Mouse (Mus musculus): ENCODE measurements around the gene Ier5.
A peak's percentile ranks its signal among the peaks of the same experiment; 100 is the strongest.

Gene Ier5

GRCm38 (mm10) chr1:155099280-155099848 is at the start of gene Ier5:
Gene Ier5, minus strand, starts transcription at chr1:155099636.
- no peaks in the 10 kb centered on the region for H3K9me3 ChIP-seq (ENCODE audit: low read length)
- no peak for TF ChIP-seq POU5F1 (IDR thresholded peaks at IDR 0.05; ENCODE audit: borderline replicate concordance, low read length)
- TF ChIP-seq CTCF (conservative IDR thresholded peaks at IDR 0.05; ENCODE audit: low read length): no peak
- TF ChIP-seq NANOG (IDR thresholded peaks at IDR 0.05; ENCODE audit: borderline replicate concordance, low read length): no peak
- peak within 1 kb of the TSS; percentile 84 for H3K4me3 ChIP-seq (replicated peaks; ENCODE audit: low read length)

GRCm38 (mm10) chr1:155147228-155147627 is 47.8 kb upstream of the Ier5 start:
- peaks cover 6% of the 10 kb centered on the region; the same call in 1 of the 2 replicates for H3K4me1 ChIP-seq (replicated peaks; ENCODE audit: low read depth, low read length)
- H3K4me3 ChIP-seq (replicated peaks; ENCODE audit: low read length): no peak overlapping the region
- no peaks in the 10 kb centered on the region for H3K36me3 ChIP-seq (ENCODE audit: insufficient read depth, low read length)
- no peaks in the 10 kb centered on the region for H3K9me3 ChIP-seq (ENCODE audit: low read length)
- peaks cover 3% of the 10 kb centered on the region; the same call in 1 of the 2 replicates for H3K27me3 ChIP-seq (ENCODE audit: insufficient read depth, low read length)
- no peak for TF ChIP-seq POU5F1 (IDR thresholded peaks at IDR 0.05; ENCODE audit: borderline replicate concordance, low read length)
- TF ChIP-seq CTCF (conservative IDR thresholded peaks at IDR 0.05; ENCODE audit: low read length): no peak
- TF ChIP-seq NANOG (IDR thresholded peaks at IDR 0.05; ENCODE audit: borderline replicate concordance, low read length): no peak

More at GRCm38 (mm10) chr1:155099280-155099848, at the start of gene Ier5:
- H3K27me3 ChIP-seq (ENCODE audit: insufficient read depth, low read length): peaks cover 64% of the 10 kb centered on the region
- H3K36me3 ChIP-seq (ENCODE audit: insufficient read depth, low read length): no peaks in the 10 kb centered on the region
- peaks cover 14% of the 10 kb centered on the region for H3K4me1 ChIP-seq (replicated peaks; ENCODE audit: low read depth, low read length)

DNA sequence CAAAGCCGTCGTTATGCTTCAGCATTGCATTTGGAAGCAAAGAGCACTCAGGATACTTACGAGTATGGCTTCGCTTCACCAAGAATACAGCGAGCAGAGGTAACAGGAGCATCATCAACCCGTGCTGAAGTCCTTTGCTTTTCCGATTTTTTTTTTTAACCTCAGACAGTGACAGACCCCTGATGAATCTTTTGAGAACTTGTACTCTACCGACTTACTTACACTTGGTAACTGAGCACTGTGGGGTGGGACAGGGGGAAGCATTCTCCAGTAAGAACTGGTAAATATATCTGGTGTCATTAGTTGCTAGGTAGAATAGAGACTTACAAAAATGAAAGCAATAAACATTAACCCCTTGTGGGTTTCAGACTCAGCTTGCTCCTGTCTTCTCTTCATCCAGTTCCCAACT is 47.1 kb upstream of the Ier5 start, which contains the start of gene Mr1:
Gene Mr1 (minus strand): TSS at position 243 of the 409 bp plus-strand sequence.
- Histone ChIP-seq H3K9me3 (ENCODE audit: low read length) (no peaks in the 10 kb centered on the region), H3K36me3 (ENCODE audit: insufficient read depth, low read length) (no peaks in the 10 kb centered on the region), H3K4me1 (replicated peaks; ENCODE audit: low read depth, low read length) (peaks cover 6% of the 10 kb centered on the region; the same call in 1 of the 2 replicates), H3K4me3 (replicated peaks; ENCODE audit: low read length) (no peak within 1 kb of the TSS), H3K27me3 (ENCODE audit: insufficient read depth, low read length) (peaks cover 3% of the 10 kb centered on the region; the same call in 1 of the 2 replicates)
- TF ChIP-seq CTCF (conservative IDR thresholded peaks at IDR 0.05; ENCODE audit: low read length) (no peak), NANOG (IDR thresholded peaks at IDR 0.05; ENCODE audit: borderline replicate concordance, low read length) (no peak), POU5F1 (IDR thresholded peaks at IDR 0.05; ENCODE audit: borderline replicate concordance, low read length) (no peak)

- no peaks in the 10 kb centered on the region for H3K9me3 ChIP-seq (ENCODE audit: low read length)
- H3K4me3 ChIP-seq (replicated peaks; ENCODE audit: low read length): no peak overlapping the region
- TF ChIP-seq NANOG (IDR thresholded peaks at IDR 0.05; ENCODE audit: borderline replicate concordance, low read length) (no peak), CTCF (conservative IDR thresholded peaks at IDR 0.05; ENCODE audit: low read length) (no peak), POU5F1 (IDR thresholded peaks at IDR 0.05; ENCODE audit: borderline replicate concordance, low read length) (no peak)
Measured at GRCm38 (mm10) chr1:155145620-155146019, 46.2 kb upstream of the Ier5 start.

GRCm38 (mm10) chr1:155140076-155140475 is 40.6 kb upstream of the Ier5 start:
- H3K4me1 ChIP-seq (replicated peaks; ENCODE audit: low read depth, low read length): no peaks in the 10 kb centered on the region
- peaks cover 16% of the 10 kb centered on the region for H3K27me3 ChIP-seq (ENCODE audit: insufficient read depth, low read length)

More at GRCm38 (mm10) chr1:155145620-155146019, 46.2 kb upstream of the Ier5 start:
- no peaks in the 10 kb centered on the region for H3K36me3 ChIP-seq (ENCODE audit: insufficient read depth, low read length)
- H3K4me1 ChIP-seq (replicated peaks; ENCODE audit: low read depth, low read length): peaks cover 6% of the 10 kb centered on the region; the same call in 1 of the 2 replicates
- H3K27me3 ChIP-seq (ENCODE audit: insufficient read depth, low read length): peaks cover 3% of the 10 kb centered on the region; the same call in 1 of the 2 replicates

GRCm38 (mm10) chr1:155138795-155139194 is 39.4 kb upstream of the Ier5 start:
- no peak for TF ChIP-seq NANOG (IDR thresholded peaks at IDR 0.05; ENCODE audit: borderline replicate concordance, low read length)
- TF ChIP-seq POU5F1 (IDR thresholded peaks at IDR 0.05; ENCODE audit: borderline replicate concordance, low read length): no peak
- no peak for TF ChIP-seq CTCF (conservative IDR thresholded peaks at IDR 0.05; ENCODE audit: low read length)
- Histone ChIP-seq H3K27me3 (ENCODE audit: insufficient read depth, low read length) (peaks cover 17% of the 10 kb centered on the region; the same call in 1 of the 2 replicates), H3K36me3 (ENCODE audit: insufficient read depth, low read length) (no peaks in the 10 kb centered on the region), H3K4me3 (replicated peaks; ENCODE audit: low read length) (no peak overlapping the region), H3K4me1 (replicated peaks; ENCODE audit: low read depth, low read length) (no peaks in the 10 kb centered on the region), H3K9me3 (ENCODE audit: low read length) (no peaks in the 10 kb centered on the region)

More at GRCm38 (mm10) chr1:155140076-155140475, 40.6 kb upstream of the Ier5 start:
- no peaks in the 10 kb centered on the region for H3K36me3 ChIP-seq (ENCODE audit: insufficient read depth, low read length)
- no peaks in the 10 kb centered on the region for H3K9me3 ChIP-seq (ENCODE audit: low read length)
- H3K4me3 ChIP-seq (replicated peaks; ENCODE audit: low read length): no peak overlapping the region
- TF ChIP-seq POU5F1 (IDR thresholded peaks at IDR 0.05; ENCODE audit: borderline replicate concordance, low read length): no peak
- TF ChIP-seq NANOG (IDR thresholded peaks at IDR 0.05; ENCODE audit: borderline replicate concordance, low read length): no peak
- peak; percentile 41 for TF ChIP-seq CTCF (conservative IDR thresholded peaks at IDR 0.05; ENCODE audit: low read length)

DNA sequence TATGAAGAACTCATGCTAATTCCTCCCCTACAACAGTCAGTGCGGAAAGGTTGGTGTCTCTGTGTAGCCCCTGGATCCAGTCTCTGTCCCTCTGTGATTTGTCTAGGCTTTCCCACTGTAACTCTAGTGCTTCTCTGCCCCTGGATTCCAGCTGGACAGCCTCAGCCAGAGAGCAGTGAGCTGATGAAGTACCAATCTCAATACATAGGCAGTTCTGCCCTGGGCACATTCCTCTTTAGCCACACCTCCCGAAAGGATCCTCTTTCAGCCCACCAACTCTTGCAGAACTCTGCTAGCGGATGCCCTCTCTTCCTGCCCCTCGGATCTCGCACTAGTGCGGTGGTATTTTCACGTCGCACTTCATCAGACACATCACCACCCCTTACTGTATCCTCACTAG is 35.4 kb upstream of the Ier5 start:
- H3K4me3 ChIP-seq (replicated peaks; ENCODE audit: low read length): no peak overlapping the region
- H3K27me3 ChIP-seq (ENCODE audit: insufficient read depth, low read length): peaks cover 21% of the 10 kb centered on the region
- H3K4me1 ChIP-seq (replicated peaks; ENCODE audit: low read depth, low read length): no peaks in the 10 kb centered on the region
- H3K9me3 ChIP-seq (ENCODE audit: low read length): no peaks in the 10 kb centered on the region; the same call in 1 of the 2 replicates
- no peak for TF ChIP-seq POU5F1 (IDR thresholded peaks at IDR 0.05; ENCODE audit: borderline replicate concordance, low read length)
- no peak for TF ChIP-seq NANOG (IDR thresholded peaks at IDR 0.05; ENCODE audit: borderline replicate concordance, low read length)
- TF ChIP-seq CTCF (conservative IDR thresholded peaks at IDR 0.05; ENCODE audit: low read length): no peak; the same call in 1 of the 2 replicates
- no peaks in the 10 kb centered on the region for H3K36me3 ChIP-seq (ENCODE audit: insufficient read depth, low read length)

GRCm38 (mm10) chr1:155127429-155127934 is 28.0 kb upstream of the Ier5 start:
- Histone ChIP-seq H3K9me3 (ENCODE audit: low read length) (no peaks in the 10 kb centered on the region; the same call in 1 of the 2 replicates), H3K4me3 (replicated peaks; ENCODE audit: low read length) (no peak overlapping the region), H3K4me1 (replicated peaks; ENCODE audit: low read depth, low read length) (no peaks in the 10 kb centered on the region), H3K36me3 (ENCODE audit: insufficient read depth, low read length) (no peaks in the 10 kb centered on the region), H3K27me3 (ENCODE audit: insufficient read depth, low read length) (peaks cover 7% of the 10 kb centered on the region)
- TF ChIP-seq POU5F1 (IDR thresholded peaks at IDR 0.05; ENCODE audit: borderline replicate concordance, low read length) (no peak), NANOG (IDR thresholded peaks at IDR 0.05; ENCODE audit: borderline replicate concordance, low read length) (no peak), CTCF (conservative IDR thresholded peaks at IDR 0.05; ENCODE audit: low read length) (no peak)

Measured in E14TG2a.4 (cell line).